Mouse (Mus musculus) heart, postnatal 0 days (tissue): ENCODE measurements around the gene Taf15. TPM values are rescaled to one million over a fixed set of nuclear protein-coding genes. Genes with fewer than 3 reads are reported as not detected.

Source experiments
- ATAC-seq: fragments of 200-750 bp; cut with Nextera tagmentation; 2 replicates; pipeline ENCODE4 v1.8.0; 2017; ENCODE audit warnings: low read depth, moderate number of reproducible peaks, moderate library complexity; ENCODE audit not compliant: insufficient read depth
- DNase-seq: peaks from one replicate; pipeline ENCODE4 v3.0.0-alpha.2; 2016; ENCODE audit warnings: low spot score
- H3K27ac ChIP-seq: fragments of 300-500 bp; sonication (generic); 2 replicates; pipeline ENCODE4 v1.5.1; 2014; ENCODE audit warnings: low read depth, mild to moderate bottlenecking
- H3K27me3 ChIP-seq: fragments of 300-500 bp; sonication (generic); 2 replicates; pipeline ENCODE4 v1.6.1; 2014; ENCODE audit warnings: low read length, mixed read lengths; ENCODE audit not compliant: control insufficient read depth, insufficient read depth
- H3K36me3 ChIP-seq: fragments of 300-500 bp; sonication (generic); replicated peaks from 2 replicates; pipeline ENCODE4 v1.6.1; 2014; ENCODE audit warnings: low read length, mixed read lengths; ENCODE audit not compliant: control insufficient read depth, insufficient read depth
- H3K4me1 ChIP-seq: fragments of 300-500 bp; sonication (generic); 2 replicates; pipeline ENCODE4 v1.6.1; 2014; ENCODE audit warnings: antibody characterized with exemption; ENCODE audit not compliant: control insufficient read depth, insufficient read depth
- H3K4me2 ChIP-seq: fragments of 300-500 bp; sonication (generic); 2 replicates; pipeline ENCODE4 v1.6.1; 2014; ENCODE audit warnings: low read depth, mild to moderate bottlenecking, low read length, moderate library complexity
- H3K4me3 ChIP-seq: fragments of 300-500 bp; sonication (generic); 2 replicates; pipeline ENCODE4 v1.5.1; 2014; ENCODE audit warnings: low read depth, low read length
- H3K9ac ChIP-seq: fragments of 300-500 bp; sonication (generic); replicated peaks from 2 replicates; pipeline ENCODE4 v1.6.1; 2014; ENCODE audit warnings: low read depth, low read length, mixed read lengths
- H3K9me3 ChIP-seq: fragments of 300-500 bp; sonication (generic); replicated peaks from 2 replicates; pipeline ENCODE4 v1.6.1; 2016; ENCODE audit warnings: low read length; ENCODE audit not compliant: control insufficient read depth
- CTCF ChIP-seq: IDR thresholded peaks from 2 replicates; pipeline ENCODE4 v1.5.1; 2016; ENCODE audit warnings: antibody characterized with exemption, control low read depth, low read depth
- EP300 ChIP-seq: IDR thresholded peaks from 2 replicates; pipeline ENCODE4 v1.6.1; 2016; ENCODE audit warnings: antibody characterized with exemption, low read depth
- WGBS: fragments of 180-500 bp; shearing (Covaris S2); extraction: QIAGEN DNeasy Blood & Tissue Kit; methylation state at CpG from one replicate; pipeline ENCODE4 v1.1.7; 2014; 5-methylcytosine and 5-hydroxymethylcytosine counted together
- polyA plus RNA-seq: library from polyadenylated mRNA; unstranded; fragments of >200 nt; fragmentation: Nextera tagmentation; extraction: Ambion mirVana; gene quantifications from 2 replicates; pipeline ENCODE4 v1.2.1, GENCODE M21; 2015
- total RNA-seq: library from RNA; depleted of rRNA; stranded (reverse); fragments of >200 nt; gene quantifications from 2 replicates; pipeline ENCODE4 v1.2.3, GENCODE M21; 2014; ENCODE audit warnings: low replicate concordance

Gene Taf15
- total and polyA plus RNA-seq, 2 experiments from 2014 or later = 1.6 to 4.2 TPM

GRCm38 (mm10) chr11:83509521-83509920 lies 36.6 kb downstream of the Taf15 start:
- TF ChIP-seq CTCF (no peak), EP300 (no peak)
- H3K36me3 ChIP-seq = peaks cover 16% of the 10 kb centered on the region
- H3K9me3 ChIP-seq = no peaks in the 10 kb centered on the region

GRCm38 (mm10) chr11:83517153-83517552 lies 44.3 kb downstream of the Taf15 start:
- DNase-seq (no peak), ATAC-seq (no peak)
- Histone ChIP-seq H3K27me3 (no peaks in the 10 kb centered on the region), H3K4me2 (no peak overlapping the region), H3K9me3 (no peaks in the 10 kb centered on the region), H3K27ac (no peak overlapping the region), H3K4me1 (no peaks in the 10 kb centered on the region), H3K4me3 (no peak overlapping the region), H3K36me3 (no peaks in the 10 kb centered on the region), H3K9ac (no peak overlapping the region)
- TF ChIP-seq CTCF (no peak), EP300 (no peak)

More at GRCm38 (mm10) chr11:83509521-83509920, 36.6 kb downstream of the Taf15 start:
- DNase-seq (no peak), ATAC-seq (no peak)
- Histone ChIP-seq H3K27me3 (no peaks in the 10 kb centered on the region), H3K27ac (no peak overlapping the region), H3K9ac (no peak overlapping the region), H3K4me3 (no peak overlapping the region), H3K4me1 (peaks cover 7% of the 10 kb centered on the region; the same call in 1 of the 2 replicates), H3K4me2 (no peak overlapping the region)

GRCm38 (mm10) chr11:83518371-83518770 lies 45.5 kb downstream of the Taf15 start:
- Histone ChIP-seq H3K9ac (no peak overlapping the region), H3K36me3 (no peaks in the 10 kb centered on the region), H3K9me3 (no peaks in the 10 kb centered on the region), H3K27me3 (no peaks in the 10 kb centered on the region), H3K27ac (no peak overlapping the region), H3K4me2 (no peak overlapping the region), H3K4me1 (no peaks in the 10 kb centered on the region), H3K4me3 (no peak overlapping the region)
- DNase-seq (no peak), ATAC-seq (no peak)
- TF ChIP-seq EP300 = no peak
- TF ChIP-seq CTCF = no peak
- 84% methylated on average over 6 of the region's 6 CpGs for WGBS

GRCm38 (mm10) chr11:83522075-83522474 lies 49.2 kb downstream of the Taf15 start, which contains the start of gene Heatr9:
TSS of gene Heatr9 (minus strand) at chr11:83522175.
- H3K9ac ChIP-seq = no peak within 1 kb of the TSS
- 78% methylated on average over 3 of the region's 3 CpGs for WGBS
- no peak within 1 kb of the TSS for H3K27ac ChIP-seq
- H3K4me3 ChIP-seq = no peak within 1 kb of the TSS
- no peaks in the 10 kb centered on the region for H3K27me3 ChIP-seq
- H3K4me1 ChIP-seq = no peaks in the 10 kb centered on the region
- DNase-seq = no peak
- no peak for ATAC-seq
- no peaks in the 10 kb centered on the region for H3K9me3 ChIP-seq
- TF ChIP-seq CTCF (no peak), EP300 (no peak)
- no peak within 1 kb of the TSS for H3K4me2 ChIP-seq
- H3K36me3 ChIP-seq = no peaks in the 10 kb centered on the region

GRCm38 (mm10) chr11:83529024-83529423 lies 56.1 kb downstream of the Taf15 start:
- H3K9me3 ChIP-seq = no peaks in the 10 kb centered on the region
- no peaks in the 10 kb centered on the region for H3K36me3 ChIP-seq
- DNase-seq (no peak), ATAC-seq (no peak)
- WGBS = 61% methylated on average over 12 of the region's 12 CpGs
- H3K9ac ChIP-seq = no peak overlapping the region
- H3K27ac ChIP-seq = no peak overlapping the region
- peaks cover 1% of the 10 kb centered on the region; the same call in 1 of the 2 replicates for H3K4me1 ChIP-seq
- TF ChIP-seq EP300 = no peak
- TF ChIP-seq CTCF = no peak
- H3K4me3 ChIP-seq = no peak overlapping the region
- no peaks in the 10 kb centered on the region for H3K27me3 ChIP-seq
- H3K4me2 ChIP-seq = no peak overlapping the region

- TF ChIP-seq EP300 (no peak), CTCF (no peak)
- no peak within 1 kb of the TSS for H3K4me3 ChIP-seq
- DNase-seq (no peak), ATAC-seq (no peak)
- H3K36me3 ChIP-seq = no peaks in the 10 kb centered on the region
- peaks cover 6% of the 10 kb centered on the region; the same call in 1 of the 2 replicates for H3K4me1 ChIP-seq
- H3K9me3 ChIP-seq = no peaks in the 10 kb centered on the region
- 84% methylated on average over 5 of the region's 5 CpGs for WGBS
- no peak within 1 kb of the TSS for H3K9ac ChIP-seq
- no peak within 1 kb of the TSS for H3K27ac ChIP-seq
- no peaks in the 10 kb centered on the region for H3K27me3 ChIP-seq
- no peak within 1 kb of the TSS for H3K4me2 ChIP-seq
These were observed 57.5 kb downstream of the Taf15 start, which contains the start of gene Ccl5 for GRCm38 (mm10) chr11:83530360-83530759. TSS of gene Ccl5 (minus strand) at chr11:83530518.
